Mouse (Mus musculus) lung, embryonic 14.5 days (tissue): ENCODE data around the gene Ccdc194. TPM values are rescaled to one million over a fixed set of nuclear protein-coding genes. Genes with fewer than 3 reads are reported as not detected.

Source experiments
- ATAC-seq: fragments of 200-750 bp; cut with Nextera tagmentation; 2 replicates; pipeline ENCODE4 v1.8.0; 2017; ENCODE audit warnings: mild to moderate bottlenecking, moderate TSS enrichment, moderate library complexity; ENCODE audit not compliant: insufficient read depth
- DNase-seq: peaks from one replicate; pipeline ENCODE4 v3.0.0-alpha.2; 2015
- H3K27ac ChIP-seq: fragments of 300-500 bp; sonication (generic); 2 replicates; pipeline ENCODE4 v1.5.1; 2014; ENCODE audit warnings: low read depth, mild to moderate bottlenecking, moderate library complexity
- H3K27me3 ChIP-seq: fragments of 300-500 bp; sonication (generic); 2 replicates; pipeline ENCODE4 v1.6.1; 2014; ENCODE audit warnings: low read length, control low read depth; ENCODE audit not compliant: insufficient read depth
- H3K36me3 ChIP-seq: fragments of 300-500 bp; sonication (generic); 2 replicates; pipeline ENCODE4 v1.6.1; 2014; ENCODE audit warnings: control low read depth; ENCODE audit not compliant: insufficient read depth
- H3K4me1 ChIP-seq: fragments of 300-500 bp; sonication (generic); 2 replicates; pipeline ENCODE4 v1.6.1; 2014; ENCODE audit warnings: antibody characterized with exemption, control low read depth; ENCODE audit not compliant: insufficient read depth
- H3K4me2 ChIP-seq: fragments of 300-500 bp; sonication (generic); 2 replicates; pipeline ENCODE4 v1.6.1; 2014; ENCODE audit warnings: mild to moderate bottlenecking
- H3K4me3 ChIP-seq: fragments of 300-500 bp; sonication (generic); 2 replicates; pipeline ENCODE4 v1.5.1; 2014; ENCODE audit warnings: low read depth, low read length
- H3K9ac ChIP-seq: fragments of 300-500 bp; sonication (generic); 2 replicates; pipeline ENCODE4 v1.6.1; 2014
- H3K9me3 ChIP-seq: fragments of 300-500 bp; sonication (generic); 2 replicates; pipeline ENCODE4 v1.6.1; 2016; ENCODE audit warnings: low read depth, low read length, control low read depth
- CTCF ChIP-seq: IDR thresholded peaks from 2 replicates; pipeline ENCODE4 v1.5.1; 2016; ENCODE audit warnings: antibody characterized with exemption, low read depth
- whole genome bisulfite sequencing: fragments of 180-500 bp; shearing (Covaris S2); extraction: QIAGEN DNeasy Blood & Tissue Kit; methylation state at CpG from one replicate; pipeline ENCODE4 v1.1.7; 2014; 5-methylcytosine and 5-hydroxymethylcytosine counted together
- polyA plus RNA-seq: library from polyadenylated mRNA; unstranded; fragments of >200 nt; fragmentation: Nextera tagmentation; extraction: Ambion mirVana; gene quantifications from 2 replicates; pipeline ENCODE4 v1.2.1, GENCODE M21; 2014

The Ccdc194 gene
- polyA plus RNA-seq, 1 experiment from 2014 or later, result 1.0 TPM

- Histone ChIP-seq H3K27ac (peak overlapping the region; percentile 75; the same call in 1 of the 2 replicates), H3K9ac (no peak overlapping the region), H3K36me3 (peaks cover 30% of the 10 kb centered on the region), H3K4me1 (peaks cover 27% of the 10 kb centered on the region), H3K4me3 (no peak overlapping the region), H3K4me2 (no peak overlapping the region), H3K9me3 (no peaks in the 10 kb centered on the region), H3K27me3 (no peaks in the 10 kb centered on the region)
- 93% methylated on average over 1 of the region's 1 CpGs for WGBS
- DNase-seq (no peak), ATAC-seq (no peak)
- TF ChIP-seq CTCF, result no peak
Observed at GRCm38 (mm10) chr8:71497077-71497645, 28.4 kb downstream of the Ccdc194 start.

DNA sequence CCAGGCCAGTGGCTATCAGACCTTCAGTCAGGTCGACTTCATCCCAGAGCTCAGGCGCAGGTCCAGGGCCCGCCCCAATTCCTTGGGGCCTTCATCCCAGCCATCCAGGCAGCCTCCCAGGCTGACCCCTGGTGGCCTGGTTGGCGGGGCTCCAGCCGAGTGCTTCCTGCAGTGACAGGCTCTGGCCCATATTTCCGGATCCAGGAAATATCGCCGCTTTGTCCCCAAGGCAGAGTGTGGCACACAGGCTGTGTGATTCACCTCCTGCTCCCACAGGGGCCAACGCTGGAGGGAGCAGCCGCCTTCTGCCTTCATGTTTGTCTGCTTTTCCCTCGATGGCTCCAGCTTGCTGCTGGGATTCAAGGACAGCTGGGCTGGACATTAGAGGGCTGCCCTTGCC is 29.0 kb downstream of the Ccdc194 start:
- Histone ChIP-seq H3K36me3 (peaks cover 37% of the 10 kb centered on the region), H3K4me3 (no peak overlapping the region), H3K27me3 (no peaks in the 10 kb centered on the region), H3K27ac (peak overlapping the region; percentile 75), H3K4me1 (peaks cover 27% of the 10 kb centered on the region), H3K9me3 (no peaks in the 10 kb centered on the region), H3K9ac (no peak overlapping the region), H3K4me2 (no peak overlapping the region)
- peak; percentile 62 for TF ChIP-seq CTCF
- 23% methylated on average over 11 of the region's 11 CpGs for WGBS
- DNase-seq, result peak; percentile 92
- ATAC-seq, result peak; percentile 53; the same call in 1 of the 2 replicates

DNA sequence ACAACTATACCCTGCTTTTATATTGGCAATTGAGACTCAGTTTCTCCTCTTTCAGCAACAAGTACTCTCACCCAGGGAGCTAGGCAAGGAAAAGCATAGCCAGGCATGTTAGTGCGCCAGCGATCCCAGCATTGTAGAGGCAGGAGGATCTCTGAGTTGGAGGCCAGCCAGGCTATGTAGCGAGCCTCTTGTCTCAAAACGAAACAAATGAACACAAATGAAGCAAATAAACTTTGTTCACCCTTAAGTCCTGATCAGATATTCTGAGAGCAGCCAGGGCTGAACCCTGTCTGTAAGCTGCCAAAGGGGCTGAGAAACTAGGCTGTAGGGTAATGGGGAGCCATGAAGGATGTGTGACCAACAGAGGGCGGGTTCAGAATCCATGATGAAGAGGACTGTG is 29.7 kb downstream of the Ccdc194 start:
- Histone ChIP-seq H3K9ac (no peak overlapping the region), H3K4me2 (no peak overlapping the region), H3K4me1 (peaks cover 27% of the 10 kb centered on the region), H3K4me3 (no peak overlapping the region), H3K9me3 (no peaks in the 10 kb centered on the region), H3K27me3 (no peaks in the 10 kb centered on the region), H3K36me3 (peaks cover 44% of the 10 kb centered on the region), H3K27ac (peak overlapping the region; percentile 75)
- WGBS, result 73% methylated on average over 5 of the region's 5 CpGs
- no peak for ATAC-seq
- peak; percentile 41 for DNase-seq
- no peak for TF ChIP-seq CTCF

DNA sequence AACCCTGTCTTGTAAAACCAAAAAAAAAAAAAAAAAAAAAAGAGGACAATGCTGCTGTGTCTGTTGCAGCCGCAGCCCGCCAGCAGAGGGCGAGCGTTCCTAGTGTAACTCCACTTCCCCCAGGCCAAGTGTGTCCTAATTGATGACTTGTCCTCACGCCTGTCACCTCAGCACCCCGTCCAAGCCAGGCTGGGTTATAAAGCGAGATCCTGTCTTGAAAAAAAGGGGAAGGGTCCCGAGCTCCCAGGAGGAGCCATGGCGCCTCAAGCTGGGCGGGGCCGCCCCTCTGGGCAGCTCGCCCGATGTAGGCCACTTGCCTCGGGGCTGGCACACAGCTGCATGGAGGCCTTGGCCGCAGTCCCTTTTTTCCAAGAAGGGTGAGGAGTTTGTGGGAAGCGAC is 30.5 kb downstream of the Ccdc194 start:
- WGBS, result 13% methylated on average over 16 of the region's 16 CpGs

GRCm38 (mm10) chr8:71488454-71488853 is 37.1 kb downstream of the Ccdc194 start:
- TF ChIP-seq CTCF, result no peak
- ATAC-seq (peak; percentile 85), DNase-seq (peak; percentile 98)
- peaks cover 12% of the 10 kb centered on the region for H3K4me1 ChIP-seq
- H3K27ac ChIP-seq, result peak overlapping the region; percentile 93
- H3K9me3 ChIP-seq, result no peaks in the 10 kb centered on the region
- peaks cover 35% of the 10 kb centered on the region for H3K36me3 ChIP-seq
- H3K27me3 ChIP-seq, result no peaks in the 10 kb centered on the region
- peak overlapping the region; percentile 75 for H3K9ac ChIP-seq
- peak overlapping the region; percentile 90 for H3K4me3 ChIP-seq
- H3K4me2 ChIP-seq, result peak overlapping the region; percentile 99
- WGBS, result 0% methylated on average over 22 of the region's 22 CpGs

More for the DNA sequence above, 30.5 kb downstream of the Ccdc194 start:
- ATAC-seq (peak; percentile 58), DNase-seq (peak; percentile 94)
- peak; percentile 89 for TF ChIP-seq CTCF
- H3K36me3 ChIP-seq, result peaks cover 47% of the 10 kb centered on the region
- H3K4me3 ChIP-seq, result no peak overlapping the region
- H3K9ac ChIP-seq, result no peak overlapping the region
- H3K4me2 ChIP-seq, result peak overlapping the region; percentile 13
- no peaks in the 10 kb centered on the region for H3K9me3 ChIP-seq
- H3K27ac ChIP-seq, result no peak overlapping the region
- peaks cover 27% of the 10 kb centered on the region for H3K4me1 ChIP-seq
- H3K27me3 ChIP-seq, result no peaks in the 10 kb centered on the region

GRCm38 (mm10) chr8:71487691-71488445 is 37.6 kb downstream of the Ccdc194 start, which contains the start of gene Gtpbp3:
TSS of gene Gtpbp3 (plus strand) at chr8:71488103.
- Histone ChIP-seq H3K9ac (peak within 1 kb of the TSS; percentile 75), H3K4me3 (peak within 1 kb of the TSS; percentile 90), H3K4me2 (peak within 1 kb of the TSS; percentile 99), H3K4me1 (peaks cover 12% of the 10 kb centered on the region), H3K27me3 (no peaks in the 10 kb centered on the region), H3K27ac (peak within 1 kb of the TSS; percentile 93), H3K9me3 (no peaks in the 10 kb centered on the region), H3K36me3 (peaks cover 36% of the 10 kb centered on the region)
- under 1% methylated on average over 33 of the region's 33 CpGs for WGBS
- TF ChIP-seq CTCF, result no peak
- peak; percentile 47 for ATAC-seq
- peak; percentile 89 for DNase-seq

DNA sequence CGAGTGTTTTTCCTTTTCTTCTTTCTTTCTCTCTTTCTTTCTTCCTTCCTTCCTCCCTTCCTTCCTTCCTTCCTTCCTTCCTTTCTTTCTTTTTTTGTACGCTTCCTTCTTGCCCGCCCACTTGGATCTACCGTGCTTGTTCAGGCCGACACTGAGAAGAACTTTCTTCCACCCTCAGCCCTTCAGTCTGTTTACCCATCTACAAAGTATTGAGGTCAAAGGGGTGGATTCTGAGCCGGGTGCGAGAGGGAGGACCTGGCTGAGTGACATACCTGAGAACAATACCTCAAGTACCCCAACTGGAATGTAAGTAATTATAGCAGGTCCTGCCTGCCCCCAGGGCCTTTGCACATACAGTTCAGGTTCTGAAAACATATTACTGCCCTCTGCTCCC is 39.4 kb downstream of the Ccdc194 start:
- Histone ChIP-seq H3K4me2 (peak overlapping the region; percentile 90), H3K4me1 (peaks cover 12% of the 10 kb centered on the region), H3K36me3 (peaks cover 23% of the 10 kb centered on the region), H3K27me3 (no peaks in the 10 kb centered on the region), H3K27ac (peak overlapping the region; percentile 76; the same call in 1 of the 2 replicates), H3K9me3 (no peaks in the 10 kb centered on the region), H3K9ac (peak overlapping the region; percentile 77; the same call in 1 of the 2 replicates), H3K4me3 (peak overlapping the region; percentile 74)
- DNase-seq, result peak; percentile 40
- TF ChIP-seq CTCF, result no peak
- 12% methylated on average over 7 of the region's 7 CpGs for WGBS
- ATAC-seq, result no peak
